Mouse (Mus musculus) cortical plate, adult 2 months (tissue): ENCODE measurements around the gene Aggf1.

Source experiments
- CTCF ChIP-seq: fragments of 200-500 bp; IDR thresholded peaks from 2 replicates; pipeline ENCODE4 v1.5.1; 2011; ENCODE audit warnings: mild to moderate bottlenecking, control low read depth, low read length; ENCODE audit not compliant: insufficient read depth; ENCODE audit errors: extremely low read depth
- POLR2A ChIP-seq: fragments of 200-500 bp; IDR thresholded peaks from 2 replicates; pipeline ENCODE4 v1.6.1; 2011; ENCODE audit warnings: mild to moderate bottlenecking, low read length, control low read depth; ENCODE audit not compliant: insufficient read depth; ENCODE audit errors: extremely low read depth

DNA sequence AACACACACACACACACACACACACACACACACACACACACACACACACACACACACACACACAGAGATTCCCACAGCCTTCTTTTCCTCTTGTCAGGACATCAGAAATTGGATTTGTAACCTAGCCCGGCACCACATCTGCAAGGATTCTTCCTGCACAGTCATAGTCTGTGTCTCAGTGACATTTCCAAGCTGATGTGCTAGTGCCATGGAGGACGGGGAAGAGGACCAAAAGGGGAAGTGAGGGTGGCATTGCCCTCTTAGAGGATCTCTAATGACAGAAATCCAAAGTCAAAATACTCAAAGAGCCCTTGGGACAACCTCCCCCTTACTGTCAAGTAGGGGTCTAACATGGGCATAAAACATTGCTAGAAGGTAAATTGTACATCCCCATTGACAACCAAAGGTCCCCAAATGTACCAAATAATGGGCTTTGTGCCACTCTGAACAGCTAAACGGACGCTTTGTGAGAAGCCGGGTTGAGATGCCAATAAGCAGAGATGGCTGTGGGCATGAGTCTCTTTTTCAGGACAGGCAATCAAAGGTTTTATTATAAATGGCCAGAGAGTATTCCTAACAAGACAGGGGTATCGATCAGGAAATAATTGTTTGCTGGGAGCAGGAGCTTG lies 43.5 kb upstream of the Aggf1 start:
- TF ChIP-seq POLR2A (no peak), CTCF (no peak)
